Comparison of ENCODE assay signal across 15 mouse cellular contexts in genomic region chr13:30665261-30665660, GRCm38 (mm10). TPM values are rescaled to one million over a fixed set of nuclear protein-coding genes. Genes with fewer than 3 reads are reported as not detected.
DNase-seq lines count a peak whose midpoint lies in the region; ATAC-seq lines count a peak whose summit lies in the region.
"Had no signal": no experiment of that assay in that cellular context is flagged by ENCODE, and none has a peak within 500 bp of the region (broad histone marks: within the 10 kb centered on the region; RNA-seq: fewer than 3 reads in every experiment).

No protein-coding gene starts in this region.

- H3K4me3 ChIP-seq in brown adipose tissue, adult 24 weeks (ENCODE audit: insufficient read depth, low read depth, low read length), result no peak overlapping the region
- H3K4me3 ChIP-seq: heart, embryonic 13.5 days; hindbrain, embryonic 10.5 days; limb, embryonic 12.5 days; midbrain, embryonic 15.5 days had no signal

- H3K27ac ChIP-seq in brown adipose tissue, adult 24 weeks (replicated peaks; ENCODE audit: low read depth, low read length), result peak overlapping the region; percentile 64
- H3K27ac ChIP-seq: heart, embryonic 13.5 days; hindbrain, embryonic 10.5 days; limb, embryonic 12.5 days; midbrain, embryonic 15.5 days had no signal

- H3K4me1 ChIP-seq in brown adipose tissue, adult 24 weeks (ENCODE audit: control insufficient read depth, insufficient read depth, insufficient read length, low read length), result peaks cover 29% of the 10 kb centered on the region
- H3K4me1 ChIP-seq: limb, embryonic 12.5 days had no signal

- DNase-seq in frontal cortex, adult 2 months (ENCODE audit: extremely low spot score in 1 of 2, low spot score in 1 of 2), result peak; percentile 44 to 70
- DNase-seq in frontal cortex, postnatal 14 days (ENCODE audit: low spot score in 2 of 2), result no peak
- DNase-seq in kidney, postnatal 36 days, result peak; percentile 39 to 57
- DNase-seq in kidney, postnatal 14 days, result no peak
- peak; percentile 61 for DNase-seq in Muller cell, postnatal 12 days (ENCODE audit: inconsistent ontology term)
- no peak for DNase-seq in urinary bladder, adult 18-20 months (ENCODE audit: low spot score in 2 of 2)
- DNase-seq: cerebellum, adult 9-11 months; thymus, adult 18-20 months had no signal

- no peak for ATAC-seq in granulocyte monocyte progenitor cell, adult 5-6 weeks (replicated peaks; ENCODE audit: poor library complexity, severe bottlenecking)
- ATAC-seq: forebrain, embryonic 14.5 days; midbrain, embryonic 15.5 days had no signal

RNA-seq across cellular contexts. Expression of gene Dusp22, which starts 5.5 kb away (rescaled TPM):
- polyA plus RNA-seq in frontal cortex, adult 2 months (2012; rRNA removed), result 26.7 and 27.9 TPM in 2 replicates
- 26.7 and 40.2 TPM in 2 replicates for polyA plus RNA-seq in brown adipose tissue, adult 24 weeks (2012; ENCODE audit: insufficient read depth, insufficient read length, missing spikeins)
- total RNA-seq in granulocyte monocyte progenitor cell, adult 5-6 weeks (2014; fragmentation: Nextera tagmentation), result 3.7 and 11.7 TPM in 2 replicates
- 0.73 and 1.6 TPM in 2 replicates for total RNA-seq in granulocyte monocyte progenitor cell, adult 5-6 weeks (2017)

Comparison
In these comparisons a context has a peak if more than half of its experiments do, and no peak if none do; other contexts are left out.
1. DNase-seq: peak in frontal cortex, adult 2 months (2 of 2), kidney, postnatal 36 days (2 of 2) and Muller cell, postnatal 12 days (single experiment); none in frontal cortex, postnatal 14 days (0 of 2), kidney, postnatal 14 days (single experiment) and urinary bladder, adult 18-20 months (0 of 2).